Mouse (Mus musculus): Measurements from ENCODE around the gene Zfp1.

- TF ChIP-seq CTCF (IDR thresholded peaks at IDR 0.05; ENCODE audit: low read depth) (no peak), EP300 (IDR thresholded peaks at IDR 0.05; ENCODE audit: low read depth) (no peak)
Measured at GRCm38 (mm10) chr8:111597310-111597709, 45.9 kb upstream of the Zfp1 start.
